Mouse (Mus musculus) hindlimb bud, embryonic 11.5 days (tissue): Measurements from ENCODE around the gene Gm44805.

Experiments
- DNase-seq: peaks from one replicate; pipeline ENCODE4 v3.0.0-alpha.2; 2012; ENCODE audit warnings: low read depth, low spot score; ENCODE audit errors: extremely low spot score

The Gm44805 gene

DNA sequence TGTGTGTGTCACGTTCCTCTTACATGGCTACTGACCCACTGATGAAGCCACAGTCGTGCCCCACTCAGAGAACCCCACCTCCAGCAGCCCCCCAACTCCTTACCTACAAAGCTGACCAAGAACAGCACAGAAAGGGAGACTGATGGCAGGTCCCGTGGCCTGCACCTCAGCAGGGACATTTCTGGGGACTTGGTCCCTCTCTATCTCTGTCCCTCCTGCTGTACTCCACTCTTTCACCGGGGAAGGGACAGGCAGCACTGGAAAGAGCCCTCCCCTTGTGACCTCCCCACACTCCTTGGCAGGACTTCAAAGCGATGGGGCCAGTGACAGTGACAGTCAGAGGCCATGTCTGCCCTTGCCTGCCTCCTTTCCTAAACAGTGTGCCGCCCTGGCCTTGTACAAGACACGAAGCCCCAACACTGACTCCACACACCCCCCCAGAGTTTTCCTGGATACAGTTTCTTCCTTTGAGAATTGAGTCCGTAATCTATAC, at the start of gene Gm44805, which contains the start of gene Apoc4:
Gene Gm44805, minus strand, starts transcription at position 222 of the 493 bp plus-strand sequence.
Gene Apoc4, minus strand, starts transcription at position 278 of the 493 bp plus-strand sequence.
- no peak for DNase-seq

GRCm38 (mm10) chr7:19726541-19726940, 45.3 kb upstream of the Gm44805 start:
- DNase-seq: no peak

GRCm38 (mm10) chr7:19724167-19724566, 42.9 kb upstream of the Gm44805 start:
- no peak for DNase-seq

GRCm38 (mm10) chr7:19722754-19723195, 41.6 kb upstream of the Gm44805 start:
- no peak for DNase-seq

DNA sequence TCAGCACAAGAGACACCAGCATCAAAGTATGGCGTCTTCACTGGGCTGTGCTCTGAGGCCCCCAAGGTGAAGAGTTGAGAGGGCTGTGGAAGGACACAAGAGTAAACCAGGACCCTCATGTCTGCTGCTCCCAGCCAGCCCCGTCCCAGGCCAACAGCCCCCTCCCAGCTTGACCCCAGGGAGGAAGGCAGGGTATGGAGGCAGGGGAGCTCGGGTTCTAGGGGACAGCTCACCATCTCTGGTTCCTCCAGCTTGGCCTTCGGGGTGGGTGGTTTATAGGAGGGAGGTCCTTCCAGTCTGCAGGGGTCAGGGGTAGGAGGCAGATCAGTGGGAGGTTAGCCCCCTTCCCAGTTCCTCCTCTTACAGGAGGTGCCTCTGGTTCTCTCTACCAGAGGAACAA, 38.0 kb upstream of the Gm44805 start:
- DNase-seq: no peak

DNA sequence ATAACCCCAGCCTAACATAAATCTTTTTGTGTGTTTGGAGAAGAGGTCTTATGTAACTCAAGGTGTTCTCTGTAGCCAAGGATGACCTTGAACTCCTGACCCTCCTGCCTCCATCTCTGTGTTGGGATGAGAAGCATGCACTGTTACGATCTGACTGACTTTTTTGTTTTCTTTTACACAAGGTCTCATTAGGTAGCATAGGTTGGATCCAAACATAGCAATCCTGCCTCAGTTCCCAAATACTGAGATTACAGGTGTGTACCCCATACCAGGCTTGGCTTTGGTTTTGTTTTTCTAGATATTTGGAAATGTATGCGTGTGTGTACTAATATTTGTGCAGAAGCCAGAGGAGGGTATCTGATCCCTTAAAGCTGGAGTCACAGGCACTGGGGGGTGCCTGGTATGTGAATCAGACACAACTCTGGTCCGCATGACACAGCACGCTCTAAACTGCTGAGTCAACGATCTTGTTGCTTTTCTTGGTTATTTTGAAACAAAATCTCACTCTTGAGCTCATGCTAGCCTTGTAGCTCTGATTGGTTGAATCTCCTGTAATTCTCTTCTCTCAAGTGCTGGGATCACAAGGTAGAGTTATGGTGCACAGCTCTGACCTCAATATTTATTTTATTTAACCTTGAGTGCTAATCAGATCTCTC, 37.2 kb upstream of the Gm44805 start:
- no peak for DNase-seq

GRCm38 (mm10) chr7:19717346-19717745, 36.1 kb upstream of the Gm44805 start:
- no peak for DNase-seq

DNA sequence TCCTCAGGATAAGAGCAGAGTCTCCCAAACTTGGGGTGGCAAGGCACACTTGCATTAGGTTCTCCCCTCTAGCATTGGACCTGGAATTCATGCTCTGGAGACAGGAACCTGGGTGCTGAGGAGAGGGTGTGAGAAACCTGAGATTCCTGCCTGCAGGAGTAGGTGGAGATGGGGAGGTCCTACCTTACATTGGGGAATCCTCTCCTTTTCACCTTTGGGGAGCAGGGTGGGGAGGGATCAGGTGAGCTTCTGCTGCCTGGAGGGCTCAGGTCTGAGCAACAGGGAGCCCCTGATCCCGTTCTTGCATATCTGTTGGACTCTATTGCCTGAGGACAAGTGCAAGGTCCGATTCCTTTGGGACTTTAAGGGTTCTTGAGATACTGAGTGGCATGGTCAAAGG, 35.6 kb upstream of the Gm44805 start:
- DNase-seq: no peak

DNA sequence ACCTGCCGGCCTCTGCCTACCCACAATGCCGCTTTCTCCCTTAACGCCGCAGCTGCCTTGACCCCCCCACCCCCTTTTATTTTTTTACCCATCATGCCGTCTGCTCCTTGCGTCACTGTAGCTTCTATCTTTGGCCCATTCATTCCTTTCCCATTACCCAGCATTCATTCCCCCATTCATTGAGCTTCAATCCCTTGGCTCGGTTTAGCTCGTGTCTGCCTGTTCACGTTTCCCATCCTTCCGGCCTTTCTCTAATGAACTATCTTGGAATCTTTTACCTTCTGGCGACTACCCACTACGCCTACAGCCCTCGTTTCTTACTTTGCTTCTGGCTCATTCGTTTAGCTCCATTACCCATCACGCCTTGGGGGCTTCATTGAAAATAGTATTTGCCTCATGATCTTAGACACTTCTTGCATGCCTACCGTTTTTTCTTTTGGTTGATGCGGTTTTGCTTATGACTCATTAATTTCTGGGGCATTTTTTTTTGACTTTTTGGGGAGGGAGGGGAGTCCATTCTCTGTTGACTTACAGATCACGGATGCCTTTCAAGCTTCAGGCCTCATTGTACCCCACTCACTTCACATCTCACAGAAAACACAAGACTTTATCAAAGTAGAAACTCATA, 34.9 kb upstream of the Gm44805 start:
- DNase-seq: no peak

DNA sequence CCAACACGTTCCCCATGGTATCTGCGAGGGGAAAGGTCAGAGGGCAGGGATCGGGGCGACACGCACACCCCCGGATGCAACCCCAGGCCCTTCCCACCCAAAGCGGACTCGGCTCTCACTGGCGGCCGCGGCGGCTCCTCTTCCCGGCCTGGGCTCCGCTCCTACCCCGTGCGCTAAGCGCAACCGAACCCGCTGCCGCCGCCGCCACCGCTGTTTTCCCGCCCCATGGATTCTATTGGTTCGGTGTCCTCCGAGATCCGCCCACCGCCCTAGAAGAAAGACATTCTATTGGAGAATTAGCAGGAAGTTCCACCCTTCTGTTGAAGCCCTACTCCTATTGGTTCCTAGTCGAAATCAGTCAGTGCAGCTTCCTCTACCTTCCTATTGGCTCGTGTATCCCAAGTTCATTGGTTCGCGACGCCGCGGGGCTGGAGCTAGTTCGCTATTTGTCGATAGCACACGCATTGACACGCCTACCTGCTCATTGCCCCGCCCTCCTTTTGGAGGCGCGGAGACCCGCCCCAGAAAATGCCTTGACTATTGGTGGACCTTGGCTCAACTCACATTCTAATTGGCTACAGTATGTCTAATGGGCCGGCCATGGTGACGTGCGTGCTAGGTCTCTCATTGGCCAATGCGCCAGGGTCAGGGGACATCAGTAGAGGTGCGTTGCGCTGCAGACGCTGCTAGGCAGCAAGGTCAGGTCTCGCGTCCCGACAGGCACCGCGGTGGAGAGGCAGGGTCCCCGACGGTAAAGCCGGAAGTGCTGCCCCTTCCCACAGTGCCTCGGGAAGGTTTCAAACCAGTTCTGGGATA, 34.2 kb upstream of the Gm44805 start, which contains the start of gene Tomm40:
Gene Tomm40, minus strand, starts transcription at position 200 of the 816 bp plus-strand sequence.
- DNase-seq: peak; percentile 98

DNA sequence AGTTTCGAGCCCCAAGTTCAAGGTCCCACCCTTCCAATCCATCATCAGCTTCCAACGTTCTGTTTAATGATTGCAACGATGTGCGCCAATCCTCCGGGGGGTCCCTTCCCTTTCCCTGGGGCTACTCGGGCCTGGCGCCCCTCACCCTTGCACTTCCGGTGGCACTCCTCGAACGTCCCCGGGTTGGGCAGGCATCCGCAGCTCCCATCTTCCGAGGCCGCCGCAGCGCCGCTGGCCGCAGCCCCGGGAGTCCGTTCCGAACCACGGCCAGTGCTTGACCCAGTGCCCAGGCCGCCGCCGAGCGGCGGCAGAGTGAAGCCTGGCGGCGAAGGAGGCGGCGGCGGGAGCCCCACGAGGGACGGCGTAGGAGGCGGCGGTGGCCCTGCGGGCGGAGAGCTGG, 33.6 kb upstream of the Gm44805 start:
- DNase-seq: no peak

DNA sequence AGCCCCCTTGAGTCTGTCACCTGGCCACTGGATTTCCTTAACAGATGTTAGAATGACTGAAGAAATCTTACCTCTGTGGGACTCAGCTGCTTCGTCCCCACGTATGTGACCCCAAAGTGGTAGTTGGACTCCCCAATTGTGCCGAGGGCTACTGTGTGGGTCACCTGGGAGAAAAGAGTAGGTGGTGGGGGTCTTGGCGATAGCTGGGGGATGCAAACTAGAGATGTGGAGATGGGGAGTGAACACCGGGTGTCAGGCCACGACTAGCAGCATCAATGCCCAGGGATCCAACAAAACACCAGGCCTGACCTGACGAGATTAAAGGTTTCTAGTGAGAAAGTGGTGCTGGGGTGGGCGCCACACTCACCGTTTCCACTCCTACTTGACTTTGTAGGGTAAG, 32.4 kb upstream of the Gm44805 start:
- DNase-seq: no peak

GRCm38 (mm10) chr7:19713196-19713595, 32.0 kb upstream of the Gm44805 start:
- DNase-seq: no peak

- no peak for DNase-seq
Measured at GRCm38 (mm10) chr7:19712414-19712813, 31.2 kb upstream of the Gm44805 start.

GRCm38 (mm10) chr7:19710650-19711049, 29.4 kb upstream of the Gm44805 start:
- DNase-seq: no peak

DNA sequence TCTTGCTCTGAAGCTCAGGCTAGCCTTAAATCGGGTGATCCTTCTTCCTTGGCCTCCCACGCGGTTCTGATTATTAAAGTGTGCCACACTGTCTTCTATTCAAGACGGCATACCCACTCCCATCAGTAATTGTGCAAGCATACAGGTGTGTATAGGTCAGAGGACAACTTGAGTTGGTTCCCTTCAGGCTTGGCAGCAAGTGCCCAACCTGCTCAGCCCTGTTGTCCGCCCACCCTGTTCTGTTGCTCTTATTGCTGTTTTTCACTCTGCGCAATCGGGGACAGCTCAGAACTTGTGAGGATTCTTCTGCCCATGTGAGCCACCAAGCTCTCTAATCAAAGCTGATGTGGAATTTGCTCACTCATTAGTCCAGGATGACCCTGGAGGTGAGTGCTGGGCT, 24.0 kb upstream of the Gm44805 start:
- DNase-seq: no peak

DNA sequence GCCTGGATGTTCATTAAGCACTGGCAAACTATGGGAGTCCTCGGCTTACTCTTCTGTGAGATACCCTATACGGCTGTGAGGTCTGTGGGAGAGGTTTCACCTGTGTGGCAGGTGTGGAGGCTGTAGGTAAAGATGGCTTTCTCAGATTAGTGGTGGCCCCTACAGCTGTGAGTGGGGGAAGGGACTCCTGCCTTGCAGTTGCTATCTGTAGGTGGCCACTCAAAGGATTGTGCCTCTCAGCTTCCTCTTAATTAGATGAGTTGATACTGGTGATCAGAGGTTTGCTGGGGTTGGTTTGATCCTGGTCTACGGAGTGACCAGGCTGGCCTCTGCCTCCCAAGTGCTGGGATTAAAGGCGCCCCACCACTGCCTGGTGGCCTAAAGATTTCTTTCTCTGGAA, 23.3 kb upstream of the Gm44805 start:
- DNase-seq: no peak

- DNase-seq: no peak
Measured at GRCm38 (mm10) chr7:19702859-19703555, 21.8 kb upstream of the Gm44805 start.

GRCm38 (mm10) chr7:19701069-19701761, 20.0 kb upstream of the Gm44805 start:
- no peak for DNase-seq

DNA sequence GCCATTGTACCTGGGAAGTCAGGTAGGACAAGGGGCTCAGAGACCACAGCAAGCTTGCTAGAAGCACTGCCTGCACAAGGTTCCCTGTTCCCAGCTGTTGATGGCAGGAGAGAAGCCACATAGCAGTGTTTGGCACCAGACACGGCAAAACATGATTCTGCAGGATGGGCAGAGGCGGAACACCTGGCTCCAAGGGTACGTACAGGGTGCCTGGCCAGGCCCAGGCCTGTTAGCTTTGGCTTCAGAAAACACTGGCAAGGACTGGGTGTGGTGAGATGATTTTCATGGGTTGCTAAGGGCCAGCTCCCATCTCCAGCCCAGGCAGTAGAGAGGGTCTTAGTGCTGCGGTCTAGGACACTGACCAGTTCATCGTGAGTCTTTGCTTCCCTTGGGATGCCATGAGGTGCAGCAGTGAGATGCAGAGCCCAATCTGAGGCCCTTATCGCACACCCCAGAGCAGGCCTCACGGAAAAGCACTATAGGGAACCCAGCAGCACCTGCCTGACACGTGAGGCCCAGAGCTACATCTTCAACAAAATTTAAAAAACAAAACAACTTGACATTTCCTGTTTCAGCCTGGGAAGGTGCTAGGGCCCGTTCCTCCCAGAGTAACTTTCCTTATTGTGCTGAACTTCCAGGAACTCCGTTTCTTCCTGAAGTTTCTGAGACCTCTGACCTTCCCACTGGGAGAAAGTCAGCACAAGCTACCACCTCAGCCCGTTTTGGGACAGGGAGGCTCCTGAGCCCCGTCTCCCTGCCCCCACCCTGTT, 19.3 kb upstream of the Gm44805 start:
- DNase-seq: no peak
